Mouse (Mus musculus) c-Kit-positive CD71-negative TER-119-negative erythroid progenitor cells, embryonic 14.5 days (primary cell): ENCODE data around the gene Vav3.
"Not testable (repeated sequence)": the region's sequence is repeated elsewhere in the genome, so short reads cannot be mapped to it uniquely, and the experiment has no call there.

Source experiments
- DNase-seq: peaks from one replicate; pipeline ENCODE4 v3.0.0-alpha.2; 2013; ENCODE audit warnings: low read depth

The Vav3 gene

GRCm38 (mm10) chr3:109444077-109444476 lies 103.6 kb downstream of the Vav3 start:
- no peak for DNase-seq

- no peak for DNase-seq
These were observed 106.5 kb downstream of the Vav3 start for GRCm38 (mm10) chr3:109446903-109447302.

- DNase-seq = not testable (repeated sequence)
These were observed 107.8 kb downstream of the Vav3 start for GRCm38 (mm10) chr3:109448249-109448648.

GRCm38 (mm10) chr3:109451966-109452365 lies 111.5 kb downstream of the Vav3 start:
- DNase-seq = no peak

- no peak for DNase-seq
These were observed 114.2 kb downstream of the Vav3 start for GRCm38 (mm10) chr3:109454633-109455032.

GRCm38 (mm10) chr3:109456340-109456739 lies 115.9 kb downstream of the Vav3 start:
- DNase-seq = no peak

GRCm38 (mm10) chr3:109463684-109464083 lies 123.2 kb downstream of the Vav3 start:
- no peak for DNase-seq

- DNase-seq = no peak
These were observed 124.1 kb downstream of the Vav3 start for GRCm38 (mm10) chr3:109464600-109464999.

GRCm38 (mm10) chr3:109466541-109466940 lies 126.1 kb downstream of the Vav3 start:
- DNase-seq = no peak

- no peak for DNase-seq
These were observed 126.8 kb downstream of the Vav3 start for GRCm38 (mm10) chr3:109467288-109467687.

GRCm38 (mm10) chr3:109469465-109469864 lies 129.0 kb downstream of the Vav3 start:
- DNase-seq = no peak

GRCm38 (mm10) chr3:109470651-109471255 lies 130.3 kb downstream of the Vav3 start:
- DNase-seq = no peak

- no peak for DNase-seq
These were observed 136.1 kb downstream of the Vav3 start for GRCm38 (mm10) chr3:109476521-109476920.

- no peak for DNase-seq
These were observed 137.8 kb downstream of the Vav3 start for GRCm38 (mm10) chr3:109478297-109478696.

GRCm38 (mm10) chr3:109480625-109481024 lies 140.2 kb downstream of the Vav3 start:
- no peak for DNase-seq

- no peak for DNase-seq
These were observed 146.3 kb downstream of the Vav3 start for GRCm38 (mm10) chr3:109486786-109487185.

GRCm38 (mm10) chr3:109487823-109488222 lies 147.4 kb downstream of the Vav3 start:
- no peak for DNase-seq

GRCm38 (mm10) chr3:109488750-109489171 lies 148.3 kb downstream of the Vav3 start:
- DNase-seq = no peak

- DNase-seq = no peak
These were observed 150.3 kb downstream of the Vav3 start for GRCm38 (mm10) chr3:109490561-109491296.

- DNase-seq = peak; percentile 60
These were observed 151.1 kb downstream of the Vav3 start for GRCm38 (mm10) chr3:109491568-109491967.

GRCm38 (mm10) chr3:109496461-109496860 lies 156.0 kb downstream of the Vav3 start:
- DNase-seq = no peak

GRCm38 (mm10) chr3:109497074-109497473 lies 156.6 kb downstream of the Vav3 start:
- DNase-seq = no peak

- DNase-seq = no peak
These were observed 159.5 kb downstream of the Vav3 start for GRCm38 (mm10) chr3:109499861-109500456.
